Mouse (Mus musculus) liver, embryonic 15.5 days (tissue): ENCODE measurements around the gene Csf3r. TPM values are rescaled to one million over a fixed set of nuclear protein-coding genes. Genes with fewer than 3 reads are reported as not detected.

ENCODE experiments used
- ATAC-seq: fragments of 200-750 bp; cut with Nextera tagmentation; 2 replicates; pipeline ENCODE4 v1.8.0; 2017; ENCODE audit warnings: moderate number of reproducible peaks, mild to moderate bottlenecking, moderate library complexity; ENCODE audit not compliant: insufficient read depth
- H3K27ac ChIP-seq: fragments of 300-500 bp; sonication (generic); replicated peaks from 2 replicates; pipeline ENCODE4 v1.5.1; 2015; ENCODE audit warnings: mild to moderate bottlenecking, inconsistent platforms
- H3K27me3 ChIP-seq: fragments of 300-500 bp; sonication (generic); 2 replicates; pipeline ENCODE4 v1.6.1; 2015; ENCODE audit warnings: mild to moderate bottlenecking, inconsistent platforms
- H3K36me3 ChIP-seq: fragments of 300-500 bp; sonication (generic); replicated peaks from 2 replicates; pipeline ENCODE4 v1.6.1; 2015; ENCODE audit warnings: moderate library complexity, mild to moderate bottlenecking, inconsistent platforms
- H3K4me1 ChIP-seq: fragments of 300-500 bp; sonication (generic); replicated peaks from 2 replicates; pipeline ENCODE4 v1.6.1; 2015; ENCODE audit warnings: inconsistent platforms
- H3K4me2 ChIP-seq: fragments of 300-500 bp; sonication (generic); 2 replicates; pipeline ENCODE4 v1.6.1; 2015; ENCODE audit warnings: moderate library complexity, mild to moderate bottlenecking, inconsistent platforms
- H3K4me3 ChIP-seq: fragments of 300-500 bp; sonication (generic); replicated peaks from 2 replicates; pipeline ENCODE4 v1.5.1; 2015; ENCODE audit warnings: mild to moderate bottlenecking, inconsistent platforms
- H3K9ac ChIP-seq: fragments of 300-500 bp; sonication (generic); 2 replicates; pipeline ENCODE4 v1.6.1; 2015; ENCODE audit warnings: moderate library complexity, mild to moderate bottlenecking, inconsistent platforms
- H3K9me3 ChIP-seq: fragments of 300-500 bp; sonication (generic); replicated peaks from 2 replicates; pipeline ENCODE4 v1.6.1; 2016; ENCODE audit warnings: inconsistent platforms
- WGBS: fragments of 180-500 bp; shearing (Covaris S2); methylation state at CpG from one replicate; pipeline ENCODE4 v1.1.7; 2015; ENCODE audit warnings: mixed read lengths; ENCODE audit not compliant: insufficient replicate concordance; 5-methylcytosine and 5-hydroxymethylcytosine counted together
- polyA plus RNA-seq: library from polyadenylated mRNA; unstranded; fragments of >200 nt; fragmentation: Nextera tagmentation; extraction: Ambion mirVana; gene quantifications from 2 replicates; pipeline ENCODE4 v1.2.1, GENCODE M21; 2015

Csf3r gene
- polyA plus RNA-seq, 1 experiment from 2014 or later, result 4.4 TPM

GRCm38 (mm10) chr4:126057207-126058133 lies 33.1 kb downstream of the Csf3r start:
- H3K36me3 ChIP-seq, result peaks cover 39% of the 10 kb centered on the region
- 8% methylated on average over 19 of the region's 19 CpGs for WGBS
- peak overlapping the region; percentile 81 for H3K4me3 ChIP-seq
- peaks cover 33% of the 10 kb centered on the region for H3K4me1 ChIP-seq
- peak overlapping the region; percentile 86 for H3K27ac ChIP-seq
- peak overlapping the region; percentile 94 for H3K4me2 ChIP-seq
- ATAC-seq, result peak; percentile 42
- H3K27me3 ChIP-seq, result no peaks in the 10 kb centered on the region
- H3K9ac ChIP-seq, result peak overlapping the region; percentile 68
- no peaks in the 10 kb centered on the region for H3K9me3 ChIP-seq

GRCm38 (mm10) chr4:126058134-126058996 lies 34.0 kb downstream of the Csf3r start, which contains the start of gene Oscp1:
Gene Oscp1, plus strand, starts transcription at chr4:126058565.
- Histone ChIP-seq H3K27me3 (no peaks in the 10 kb centered on the region), H3K9ac (peak within 1 kb of the TSS; percentile 68), H3K4me2 (peak within 1 kb of the TSS; percentile 94), H3K4me1 (peaks cover 34% of the 10 kb centered on the region), H3K4me3 (peak within 1 kb of the TSS; percentile 81), H3K9me3 (no peaks in the 10 kb centered on the region), H3K36me3 (peaks cover 33% of the 10 kb centered on the region), H3K27ac (peak within 1 kb of the TSS; percentile 86)
- under 1% methylated on average over 57 of the region's 57 CpGs for WGBS
- peak; percentile 95 for ATAC-seq

DNA sequence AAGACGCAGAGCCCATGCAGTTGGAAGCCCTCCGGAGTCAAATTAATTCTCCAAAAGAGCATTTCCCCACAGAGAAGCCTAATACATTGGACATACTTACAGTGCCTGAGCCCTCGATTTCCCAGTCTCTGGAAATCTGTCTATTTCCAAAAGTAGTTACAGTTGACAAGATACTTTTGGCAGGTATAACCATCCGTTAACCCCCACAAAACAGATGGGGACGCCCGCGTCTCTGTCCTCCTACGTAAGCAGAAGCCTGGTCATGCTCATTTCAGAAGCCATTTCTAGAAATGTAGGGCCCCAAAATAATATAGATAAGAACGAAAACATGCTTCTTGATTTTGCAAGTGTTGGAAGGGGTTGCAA lies 34.6 kb downstream of the Csf3r start:
- WGBS, result 40% methylated on average over 9 of the region's 9 CpGs
- Histone ChIP-seq H3K9me3 (no peaks in the 10 kb centered on the region), H3K4me3 (peak overlapping the region; percentile 81), H3K9ac (peak overlapping the region; percentile 68; the same call in 1 of the 2 replicates), H3K27ac (no peak overlapping the region), H3K4me2 (peak overlapping the region; percentile 94), H3K27me3 (no peaks in the 10 kb centered on the region), H3K36me3 (peaks cover 26% of the 10 kb centered on the region), H3K4me1 (peaks cover 36% of the 10 kb centered on the region)
- no peak for ATAC-seq

- Histone ChIP-seq H3K4me3 (no peak overlapping the region), H3K27ac (no peak overlapping the region), H3K4me1 (peaks cover 22% of the 10 kb centered on the region), H3K36me3 (no peaks in the 10 kb centered on the region), H3K9ac (no peak overlapping the region), H3K27me3 (no peaks in the 10 kb centered on the region), H3K9me3 (no peaks in the 10 kb centered on the region), H3K4me2 (no peak overlapping the region)
- ATAC-seq, result no peak
- WGBS, result 53% methylated on average over 1 of the region's 1 CpGs
These were observed 38.5 kb downstream of the Csf3r start for GRCm38 (mm10) chr4:126062856-126063255.

GRCm38 (mm10) chr4:126065241-126065640 lies 40.9 kb downstream of the Csf3r start:
- Histone ChIP-seq H3K4me1 (peaks cover 7% of the 10 kb centered on the region; the same call in 1 of the 2 replicates), H3K27me3 (no peaks in the 10 kb centered on the region), H3K27ac (no peak overlapping the region), H3K9me3 (no peaks in the 10 kb centered on the region), H3K4me3 (no peak overlapping the region), H3K9ac (no peak overlapping the region), H3K4me2 (no peak overlapping the region), H3K36me3 (no peaks in the 10 kb centered on the region)
- 70% methylated on average over 7 of the region's 7 CpGs for WGBS
- peak; percentile 31; the same call in 1 of the 2 replicates for ATAC-seq

- ATAC-seq, result no peak
- Histone ChIP-seq H3K9me3 (no peaks in the 10 kb centered on the region), H3K4me1 (peaks cover 3% of the 10 kb centered on the region; the same call in 1 of the 2 replicates), H3K4me3 (no peak overlapping the region), H3K36me3 (no peaks in the 10 kb centered on the region), H3K27me3 (no peaks in the 10 kb centered on the region), H3K27ac (no peak overlapping the region), H3K4me2 (no peak overlapping the region), H3K9ac (no peak overlapping the region)
- 56% methylated on average over 15 of the region's 15 CpGs for WGBS
These were observed 43.2 kb downstream of the Csf3r start for GRCm38 (mm10) chr4:126067401-126068077.

DNA sequence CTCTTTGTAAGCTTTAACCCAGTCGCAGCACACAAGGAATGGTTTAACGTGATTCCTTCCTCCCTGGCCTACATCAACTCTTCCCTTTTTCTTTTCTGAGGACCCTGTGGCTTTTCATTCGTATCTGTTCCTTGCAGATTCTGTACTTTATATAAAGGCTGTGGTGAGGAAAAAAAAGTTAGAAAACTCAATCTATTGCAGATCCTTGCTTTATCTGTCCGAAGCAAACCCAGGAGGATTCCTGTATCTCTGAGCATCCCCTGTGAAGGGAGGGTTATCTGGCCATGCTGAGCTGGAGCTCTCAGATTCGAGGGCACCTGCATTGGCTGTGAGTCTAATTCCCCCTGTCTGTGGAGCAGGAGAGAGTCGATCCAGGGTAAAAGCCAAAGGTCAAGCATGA lies 44.5 kb downstream of the Csf3r start:
- WGBS, result 54% methylated on average over 6 of the region's 6 CpGs
- Histone ChIP-seq H3K36me3 (no peaks in the 10 kb centered on the region), H3K9me3 (no peaks in the 10 kb centered on the region), H3K27me3 (no peaks in the 10 kb centered on the region), H3K4me1 (peaks cover 2% of the 10 kb centered on the region; the same call in 1 of the 2 replicates), H3K9ac (no peak overlapping the region), H3K27ac (no peak overlapping the region), H3K4me2 (no peak overlapping the region), H3K4me3 (no peak overlapping the region)
- ATAC-seq, result no peak

DNA sequence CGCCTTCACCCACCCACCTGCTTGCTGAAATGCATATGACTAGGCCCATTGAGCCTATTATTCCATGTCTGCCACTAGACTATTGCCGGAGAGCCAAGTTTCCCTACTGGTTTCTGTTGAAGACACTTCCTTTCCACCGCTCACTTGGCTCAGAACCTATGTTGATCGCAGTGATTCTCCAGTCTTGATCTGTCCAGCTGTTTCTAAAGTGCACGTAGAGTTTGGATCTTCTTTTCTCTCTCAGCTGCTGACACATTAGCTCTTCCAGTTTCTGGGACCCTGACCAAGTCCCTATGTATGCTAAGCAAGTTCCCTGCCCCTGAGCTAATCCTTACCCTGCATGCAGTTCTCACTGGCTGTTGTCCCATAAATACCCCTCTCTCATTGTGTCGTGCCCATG lies 53.5 kb downstream of the Csf3r start:
- Histone ChIP-seq H3K9ac (no peak overlapping the region), H3K4me1 (no peaks in the 10 kb centered on the region), H3K4me2 (no peak overlapping the region), H3K4me3 (no peak overlapping the region), H3K27ac (no peak overlapping the region), H3K9me3 (no peaks in the 10 kb centered on the region), H3K27me3 (no peaks in the 10 kb centered on the region), H3K36me3 (no peaks in the 10 kb centered on the region)
- ATAC-seq, result no peak
- WGBS, result 68% methylated on average over 6 of the region's 6 CpGs

GRCm38 (mm10) chr4:126079266-126079665 lies 54.9 kb downstream of the Csf3r start:
- no peak overlapping the region for H3K4me2 ChIP-seq
- peaks cover 4% of the 10 kb centered on the region; the same call in 1 of the 2 replicates for H3K4me1 ChIP-seq
- ATAC-seq, result no peak
- H3K27me3 ChIP-seq, result no peaks in the 10 kb centered on the region
- no peaks in the 10 kb centered on the region for H3K36me3 ChIP-seq
- WGBS, result 60% methylated on average over 4 of the region's 4 CpGs
- no peak overlapping the region for H3K27ac ChIP-seq
- H3K4me3 ChIP-seq, result no peak overlapping the region
- no peak overlapping the region for H3K9ac ChIP-seq
- no peaks in the 10 kb centered on the region for H3K9me3 ChIP-seq

GRCm38 (mm10) chr4:126081601-126082000 lies 57.3 kb downstream of the Csf3r start:
- H3K27me3 ChIP-seq, result no peaks in the 10 kb centered on the region
- WGBS, result 73% methylated on average over 1 of the region's 1 CpGs
- no peak overlapping the region for H3K4me2 ChIP-seq
- H3K27ac ChIP-seq, result no peak overlapping the region
- no peaks in the 10 kb centered on the region for H3K36me3 ChIP-seq
- H3K4me1 ChIP-seq, result peaks cover 9% of the 10 kb centered on the region
- no peak for ATAC-seq
- no peaks in the 10 kb centered on the region for H3K9me3 ChIP-seq
- H3K9ac ChIP-seq, result no peak overlapping the region
- H3K4me3 ChIP-seq, result no peak overlapping the region
